ENCODE assay signal across 30 mouse cellular contexts in the genomic region with DNA sequence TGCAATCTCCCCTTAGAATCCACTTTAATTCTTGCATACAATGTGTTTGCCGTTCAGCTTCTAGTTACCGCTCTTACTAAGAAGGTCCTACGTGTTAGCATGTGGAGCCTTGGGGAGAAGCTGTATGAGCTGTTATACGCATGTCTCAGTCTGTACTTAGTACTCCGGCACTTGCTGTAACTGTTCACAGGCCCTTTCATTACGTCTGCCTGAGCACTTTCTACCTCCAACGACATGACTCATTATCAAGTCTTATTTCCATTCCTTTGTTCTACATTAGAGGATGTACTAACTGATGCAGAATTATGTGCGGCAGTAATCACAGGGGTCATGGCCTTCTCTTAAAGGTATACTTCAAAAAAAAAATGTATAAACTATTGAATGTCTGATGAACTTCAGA.
DNase-seq lines count a peak whose midpoint lies in the region; ATAC-seq and TF ChIP-seq lines count a peak whose summit lies in the region.
"Had no signal": no experiment of that assay in that cellular context is flagged by ENCODE, and none has a peak within 500 bp of the region (broad histone marks: within the 10 kb centered on the region; RNA-seq: fewer than 3 reads in every experiment).

No protein-coding gene starts in this region.

- TF ChIP-seq EP300 in stomach, postnatal 0 days (optimal IDR thresholded peaks at IDR 0.05) = no peak

- no peak for TF ChIP-seq CTCF in stomach, postnatal 0 days (IDR thresholded peaks at IDR 0.05; ENCODE audit: low read depth)

- H3K9me3 ChIP-seq in forebrain, embryonic 10.5 days = no peaks in the 10 kb centered on the region
- no peaks in the 10 kb centered on the region for H3K9me3 ChIP-seq in forebrain, embryonic 16.5 days (ENCODE audit: control insufficient read depth, low read length)
- no peaks in the 10 kb centered on the region for H3K9me3 ChIP-seq in stomach, postnatal 0 days (ENCODE audit: control insufficient read depth, low read length)
- H3K9me3 ChIP-seq: embryonic facial prominence, embryonic 15.5 days; G1E; heart, embryonic 12.5 days; hindbrain, embryonic 13.5 days; liver, embryonic 13.5 days; midbrain, embryonic 13.5 days; stomach, embryonic 15.5 days had no signal

- no peaks in the 10 kb centered on the region for H3K36me3 ChIP-seq in forebrain, embryonic 10.5 days (replicated peaks)
- H3K36me3 ChIP-seq in forebrain, embryonic 16.5 days (ENCODE audit: control insufficient read depth, insufficient read depth) = no peaks in the 10 kb centered on the region
- no peaks in the 10 kb centered on the region for H3K36me3 ChIP-seq in stomach, postnatal 0 days (ENCODE audit: control insufficient read depth, insufficient read depth, low read length)
- H3K36me3 ChIP-seq: embryonic facial prominence, embryonic 15.5 days; heart, embryonic 12.5 days; hindbrain, embryonic 13.5 days; liver, embryonic 13.5 days; midbrain, embryonic 13.5 days; stomach, embryonic 15.5 days had no signal

- intact Hi-C loops in left cerebral cortex, postnatal 10 days (cut with DNase I) = no loop called here

- peak overlapping the region; percentile 48; the same call in 1 of the 2 replicates for H3K27ac ChIP-seq in forebrain, embryonic 10.5 days
- no peak overlapping the region for H3K27ac ChIP-seq in forebrain, embryonic 16.5 days (ENCODE audit: low read length)
- 0 out of 2 replicates have a peak overlapping the region, but pooled peaks have one; percentile 45 for H3K27ac ChIP-seq in stomach, postnatal 0 days (replicated peaks)
- H3K27ac ChIP-seq: embryonic facial prominence, embryonic 15.5 days; hindbrain, embryonic 13.5 days; liver, embryonic 13.5 days; macrophage; midbrain, embryonic 13.5 days; stomach, embryonic 15.5 days had no signal

- 84% methylated on average over 8 of the region's 8 CpGs for WGBS in forebrain, embryonic 10.5 days
- 42% methylated on average over 8 of the region's 8 CpGs for WGBS in forebrain, embryonic 16.5 days
- 61% methylated on average over 8 of the region's 8 CpGs for WGBS in stomach, postnatal 0 days

- no peak overlapping the region for H3K4me3 ChIP-seq in forebrain, embryonic 10.5 days
- no peak overlapping the region for H3K4me3 ChIP-seq in forebrain, embryonic 16.5 days (replicated peaks; ENCODE audit: low read length)
- no peak overlapping the region for H3K4me3 ChIP-seq in stomach, postnatal 0 days (ENCODE audit: low read depth, low read length)
- H3K4me3 ChIP-seq: embryonic facial prominence, embryonic 15.5 days; heart, embryonic 12.5 days; hindbrain, embryonic 13.5 days; liver, embryonic 13.5 days; midbrain, embryonic 13.5 days; stomach, embryonic 15.5 days had no signal

- no peak for DNase-seq in forebrain, embryonic 10.5 days (ENCODE audit: extremely low spot score, low spot score)
- DNase-seq in left cerebral cortex, adult 11 months (ENCODE audit: low spot score) = peak; percentile 8
- DNase-seq in left cerebral cortex, postnatal 10 days (ENCODE audit: extremely low spot score in 1 of 2, low spot score in 2 of 2) = no peak
- peak; percentile 48 for DNase-seq in brain, adult 2 months (ENCODE audit: low read depth, low spot score)
- no peak for DNase-seq in stomach, postnatal 0 days (ENCODE audit: low spot score)
- no peak for DNase-seq in lung, postnatal 4 days
- DNase-seq: adrenal gland, postnatal 10 days; cerebellum, adult 18-20 months; cerebellum, postnatal 14 days; gastrocnemius, postnatal 25 days; heart, adult 18-20 months; heart, postnatal 4 days; kidney, adult 9 months; kidney, postnatal 10 days; layer of hippocampus, postnatal 36 days; liver, embryonic 13.5 days; lung, adult 18-20 months; right cerebral cortex, postnatal 25 days; thymus, postnatal 14 days had no signal

- peaks cover 45% of the 10 kb centered on the region for H3K4me1 ChIP-seq in forebrain, embryonic 10.5 days
- peaks cover 24% of the 10 kb centered on the region for H3K4me1 ChIP-seq in forebrain, embryonic 16.5 days (replicated peaks; ENCODE audit: control insufficient read depth, insufficient read depth, low read length)
- H3K4me1 ChIP-seq in stomach, postnatal 0 days (replicated peaks; ENCODE audit: control insufficient read depth, insufficient read depth) = peaks cover 11% of the 10 kb centered on the region

- H3K27me3 ChIP-seq in forebrain, embryonic 10.5 days (ENCODE audit: poor library complexity, severe bottlenecking) = no peaks in the 10 kb centered on the region
- H3K27me3 ChIP-seq in forebrain, embryonic 16.5 days (replicated peaks; ENCODE audit: control insufficient read depth, insufficient read depth, low read length) = no peaks in the 10 kb centered on the region
- H3K27me3 ChIP-seq in stomach, postnatal 0 days (ENCODE audit: control insufficient read depth, insufficient read depth, low read length) = no peaks in the 10 kb centered on the region
- H3K27me3 ChIP-seq: embryonic facial prominence, embryonic 15.5 days; heart, embryonic 12.5 days; hindbrain, embryonic 13.5 days; liver, embryonic 13.5 days; midbrain, embryonic 13.5 days; Patski; stomach, embryonic 15.5 days had no signal

- no peak for ATAC-seq in forebrain, embryonic 16.5 days
- no peak for ATAC-seq in stomach, postnatal 0 days (ENCODE audit: low FRiP score, low TSS enrichment)
- ATAC-seq: intestine, postnatal 0 days; lung, postnatal 0 days; midbrain, embryonic 13.5 days; Patski had no signal

- H3K9ac ChIP-seq in forebrain, embryonic 16.5 days (replicated peaks; ENCODE audit: low read depth, low read length) = no peak overlapping the region
- no peak overlapping the region for H3K9ac ChIP-seq in stomach, postnatal 0 days (ENCODE audit: low read length)
- H3K9ac ChIP-seq: embryonic facial prominence, embryonic 15.5 days; heart, embryonic 12.5 days; hindbrain, embryonic 13.5 days; liver, embryonic 13.5 days; midbrain, embryonic 13.5 days; stomach, embryonic 15.5 days had no signal

- no peak overlapping the region for H3K4me2 ChIP-seq in forebrain, embryonic 16.5 days (ENCODE audit: low read length)
- no peak overlapping the region for H3K4me2 ChIP-seq in stomach, postnatal 0 days (replicated peaks; ENCODE audit: low read depth)
- H3K4me2 ChIP-seq: embryonic facial prominence, embryonic 15.5 days; heart, embryonic 12.5 days; hindbrain, embryonic 13.5 days; liver, embryonic 13.5 days; midbrain, embryonic 13.5 days; stomach, embryonic 15.5 days had no signal

Comparison
In these comparisons a context has a peak if more than half of its experiments do, and no peak if none do; other contexts are left out.
1. DNase-seq: peak in left cerebral cortex, adult 11 months (single experiment) and brain, adult 2 months (single experiment); none in forebrain, embryonic 10.5 days (single experiment), left cerebral cortex, postnatal 10 days (0 of 2), stomach, postnatal 0 days (single experiment) and lung, postnatal 4 days (0 of 2).